Mouse (Mus musculus) erythroblast, embryonic 14.5 days (primary cell): ENCODE results near the gene Arvcf.

Source experiments
- GATA1 ChIP-seq: IDR thresholded peaks from 2 replicates; pipeline ENCODE4 v1.6.1; 2012; ENCODE audit warnings: low read length, inconsistent platforms, mixed read lengths
- TAL1 ChIP-seq: IDR thresholded peaks from 3 replicates; pipeline ENCODE4 v1.6.1; 2012; ENCODE audit warnings: low read length, inconsistent platforms, mixed read lengths

DNA sequence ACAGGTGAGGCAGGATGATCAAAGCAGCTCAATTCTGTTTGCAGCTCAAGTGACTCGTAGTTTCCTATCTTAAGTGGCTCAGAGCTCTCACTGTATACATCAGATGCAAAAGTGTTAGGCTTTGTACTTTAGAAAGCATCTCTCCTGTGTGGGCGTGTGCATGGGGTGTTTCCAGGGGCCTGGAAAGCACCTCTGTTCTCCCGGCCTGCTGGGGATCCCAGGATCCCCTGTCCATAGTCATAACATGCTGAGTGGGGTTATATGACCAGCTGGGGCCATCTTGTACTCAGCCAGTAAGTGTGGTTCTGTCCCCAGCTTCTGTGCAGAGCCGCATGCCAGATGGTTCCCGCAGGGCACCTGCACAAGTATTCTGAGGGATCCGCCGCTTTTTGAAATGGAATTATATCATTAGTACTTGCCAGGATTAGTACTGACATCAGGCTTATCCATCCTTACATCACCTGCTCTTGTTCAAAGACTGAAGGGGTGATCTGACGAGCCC is 104.4 kb downstream of the Arvcf start:
- TF ChIP-seq TAL1 (no peak), GATA1 (no peak)
